Mouse (Mus musculus): ENCODE measurements around the gene Pef1.

Pef1 gene

GRCm38 (mm10) chr4:130140992-130141402 is 38.6 kb downstream of the Pef1 start:
- DNase-seq = no peak

- no peak for DNase-seq
These were observed 39.4 kb downstream of the Pef1 start for GRCm38 (mm10) chr4:130141786-130142185.

DNA sequence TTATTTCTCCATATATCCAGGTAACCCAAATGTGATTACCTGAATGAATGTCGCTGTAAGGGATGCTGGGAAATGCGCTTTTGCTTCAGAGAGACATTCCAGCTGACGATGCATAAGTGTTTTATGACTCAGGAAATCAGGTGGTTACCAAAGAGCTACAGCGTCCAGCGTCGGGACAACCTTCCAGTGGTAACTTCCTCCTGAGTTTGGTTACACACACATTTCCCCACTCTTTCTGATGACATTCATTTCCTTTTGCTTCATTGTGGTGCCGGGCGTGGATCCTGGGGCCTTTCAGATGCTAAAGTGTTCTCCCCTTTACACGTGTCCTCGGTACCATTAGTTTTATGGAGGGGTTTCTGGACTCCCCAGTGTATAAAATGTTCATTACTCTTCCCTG is 46.0 kb downstream of the Pef1 start:
- DNase-seq = no peak

GRCm38 (mm10) chr4:130154250-130154649 is 51.9 kb downstream of the Pef1 start:
- DNase-seq = no peak

- no peak for DNase-seq
These were observed 54.5 kb downstream of the Pef1 start for GRCm38 (mm10) chr4:130156812-130157371.

DNA sequence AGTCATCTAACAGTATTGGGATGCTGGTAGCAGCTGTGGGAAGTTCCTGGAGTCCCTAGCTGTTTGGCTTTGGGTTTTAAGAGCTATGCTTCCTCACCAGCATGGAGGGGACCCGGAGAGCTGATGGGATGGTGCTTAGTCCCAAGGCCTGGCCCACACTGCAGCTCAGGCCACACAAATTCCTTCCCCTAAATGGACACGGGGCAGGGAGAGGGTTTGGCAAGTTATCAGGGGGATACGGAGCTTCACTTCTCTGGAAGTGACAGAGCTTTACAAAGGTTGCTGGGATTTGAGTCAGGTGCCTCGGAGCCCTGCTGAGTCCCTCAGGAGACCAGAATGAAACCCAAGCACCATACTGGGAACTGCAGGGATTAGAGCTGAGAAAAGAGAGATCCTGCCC is 59.0 kb downstream of the Pef1 start:
- DNase-seq = no peak

DNA sequence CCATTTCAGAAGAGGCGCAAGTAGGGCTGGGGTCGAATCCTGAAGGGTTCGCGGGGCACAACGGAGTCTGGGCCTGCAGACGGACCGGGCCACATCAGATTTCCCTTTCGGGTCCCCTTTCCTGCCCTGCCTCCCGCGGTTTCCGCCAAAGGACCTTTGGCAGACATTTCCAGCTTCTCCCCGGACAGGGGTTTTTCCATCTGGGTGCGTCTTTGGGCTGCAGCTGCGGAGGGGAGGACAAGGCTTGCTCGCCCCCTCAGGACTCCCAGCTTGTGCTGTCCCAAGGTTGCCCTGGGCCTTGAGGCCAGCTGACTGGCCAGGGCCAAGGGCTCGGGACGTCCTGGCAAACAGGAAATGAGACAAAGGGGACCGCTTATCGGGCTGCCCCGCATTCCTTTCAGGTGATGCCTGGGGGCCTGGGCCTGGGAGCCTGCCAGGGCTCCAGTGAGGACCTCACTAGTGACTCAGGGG is 61.1 kb downstream of the Pef1 start:
- DNase-seq = no peak

DNA sequence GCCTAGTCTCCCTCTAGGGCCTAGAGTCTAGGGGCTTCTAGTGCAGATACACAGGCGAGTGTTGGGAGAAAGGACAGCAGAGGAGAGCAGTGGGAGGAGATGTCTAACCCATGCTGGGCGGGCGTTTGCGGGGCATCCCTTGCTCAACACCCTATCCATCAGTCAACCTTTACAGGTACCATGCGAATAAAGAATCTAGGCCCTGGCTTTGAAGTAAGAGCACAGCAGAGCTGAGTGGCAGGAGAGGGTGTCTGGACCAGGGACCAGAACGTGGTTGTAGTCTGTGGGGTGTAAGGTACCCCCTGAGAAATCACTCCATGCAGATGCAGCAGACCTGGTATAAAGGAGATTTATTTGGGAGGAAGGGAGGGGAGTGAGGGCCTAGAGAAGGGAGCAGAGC is 61.8 kb downstream of the Pef1 start:
- no peak for DNase-seq

- DNase-seq = no peak
These were observed 63.7 kb downstream of the Pef1 start for GRCm38 (mm10) chr4:130166061-130166460.

GRCm38 (mm10) chr4:130166592-130166991 is 64.2 kb downstream of the Pef1 start:
- no peak for DNase-seq

DNA sequence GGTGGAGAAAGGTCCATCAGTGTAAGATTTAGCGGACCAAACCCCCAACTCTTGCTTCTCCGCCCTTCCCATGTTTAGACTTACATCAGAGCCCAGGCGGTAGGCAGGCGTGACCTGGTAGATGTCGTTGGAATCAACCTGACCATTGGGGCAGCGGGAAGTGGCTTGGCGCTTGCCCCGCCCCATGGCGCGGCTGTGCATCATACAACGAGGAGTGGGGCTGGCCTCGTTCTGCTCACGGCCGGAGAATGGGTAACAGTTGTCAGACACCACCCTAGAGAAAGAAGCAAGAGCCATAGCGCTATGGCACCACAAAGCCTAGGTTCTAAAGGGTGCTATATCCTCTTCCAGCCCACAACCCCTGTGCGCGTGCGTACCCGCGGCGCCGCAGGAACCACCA is 65.0 kb downstream of the Pef1 start:
- no peak for DNase-seq

DNA sequence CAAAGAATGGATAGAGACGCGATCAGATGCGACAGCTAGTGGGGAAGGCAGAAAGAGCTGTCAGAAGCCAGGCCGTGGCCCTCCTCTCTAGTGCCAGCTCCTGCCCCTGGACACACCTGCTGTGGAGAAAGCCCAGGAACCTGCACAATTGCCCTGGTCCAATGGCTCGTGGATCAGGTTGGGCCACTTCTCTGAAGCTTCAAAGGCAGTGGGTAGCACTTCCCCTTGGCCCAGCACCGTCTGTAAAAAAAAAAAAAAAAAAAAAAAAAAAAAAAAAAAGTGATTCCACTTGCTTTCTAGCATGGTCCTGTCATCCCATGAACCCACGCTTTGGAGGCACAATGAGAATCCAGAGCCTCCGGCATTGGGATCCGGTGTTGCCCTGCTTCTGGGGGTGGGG is 65.5 kb downstream of the Pef1 start:
- no peak for DNase-seq

DNA sequence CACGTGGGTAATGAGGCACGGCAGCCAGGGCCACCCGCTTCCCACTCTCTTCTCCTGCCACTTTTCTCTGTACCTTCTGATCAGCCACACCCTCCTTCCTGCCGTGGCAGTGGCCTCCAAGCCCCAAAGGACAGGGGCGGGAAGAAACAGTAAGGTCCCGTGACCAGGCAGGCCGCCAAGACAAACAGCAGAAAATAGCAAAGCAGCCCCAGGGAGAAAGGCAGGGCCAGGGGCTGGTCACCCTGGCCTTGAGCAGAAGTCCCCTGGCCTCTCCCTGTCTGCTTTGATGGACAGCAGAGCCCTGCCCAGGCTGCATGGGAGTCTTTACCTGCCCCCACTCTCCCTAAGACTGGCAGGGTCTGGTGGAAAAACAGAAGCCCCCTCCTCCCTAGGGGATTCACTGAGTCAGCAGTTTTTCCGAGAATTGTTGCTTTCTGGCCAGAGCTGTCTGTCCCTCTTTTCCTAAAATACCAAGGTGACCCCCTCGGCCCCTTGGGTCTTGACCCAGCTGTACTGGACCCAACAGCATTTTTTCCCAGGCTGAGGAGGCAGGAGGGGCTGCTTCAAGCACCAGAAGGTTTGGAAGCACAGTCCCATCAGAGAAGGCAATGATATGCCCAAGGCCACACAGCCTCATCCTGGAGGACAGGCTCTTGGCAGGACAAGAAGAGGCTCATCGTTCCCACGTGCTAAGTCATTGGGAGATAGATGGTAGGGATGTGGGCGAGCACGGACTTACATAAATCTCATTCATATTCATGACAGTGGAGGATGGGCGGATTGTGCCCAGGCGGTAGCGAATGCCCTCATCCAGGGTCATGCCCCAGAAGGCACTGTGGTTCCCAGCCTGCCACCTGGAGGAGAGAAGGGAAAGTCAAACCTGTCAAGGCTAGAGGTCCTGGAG is 66.2 kb downstream of the Pef1 start:
- DNase-seq = no peak

- DNase-seq = no peak
These were observed 67.1 kb downstream of the Pef1 start for GRCm38 (mm10) chr4:130169411-130169971.

DNA sequence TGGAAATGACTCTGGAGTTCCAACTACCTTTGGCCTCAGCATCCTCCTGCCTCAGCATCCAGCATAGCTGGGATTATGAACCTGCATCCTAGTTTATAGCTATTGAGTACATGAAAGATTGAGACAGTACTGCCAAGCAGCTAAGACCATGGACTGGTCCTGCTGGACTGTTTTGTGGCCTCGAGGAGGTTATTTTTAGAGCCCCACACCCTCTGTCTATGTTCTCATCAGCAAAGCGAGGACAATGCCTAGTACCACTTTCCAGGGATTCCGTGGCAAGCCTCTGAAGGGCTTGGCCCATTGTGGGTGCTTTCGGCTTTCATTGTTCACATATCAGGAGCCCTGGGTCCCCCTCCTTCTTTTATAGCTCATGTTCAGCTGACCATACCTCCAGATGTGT is 68.0 kb downstream of the Pef1 start:
- no peak for DNase-seq

DNA sequence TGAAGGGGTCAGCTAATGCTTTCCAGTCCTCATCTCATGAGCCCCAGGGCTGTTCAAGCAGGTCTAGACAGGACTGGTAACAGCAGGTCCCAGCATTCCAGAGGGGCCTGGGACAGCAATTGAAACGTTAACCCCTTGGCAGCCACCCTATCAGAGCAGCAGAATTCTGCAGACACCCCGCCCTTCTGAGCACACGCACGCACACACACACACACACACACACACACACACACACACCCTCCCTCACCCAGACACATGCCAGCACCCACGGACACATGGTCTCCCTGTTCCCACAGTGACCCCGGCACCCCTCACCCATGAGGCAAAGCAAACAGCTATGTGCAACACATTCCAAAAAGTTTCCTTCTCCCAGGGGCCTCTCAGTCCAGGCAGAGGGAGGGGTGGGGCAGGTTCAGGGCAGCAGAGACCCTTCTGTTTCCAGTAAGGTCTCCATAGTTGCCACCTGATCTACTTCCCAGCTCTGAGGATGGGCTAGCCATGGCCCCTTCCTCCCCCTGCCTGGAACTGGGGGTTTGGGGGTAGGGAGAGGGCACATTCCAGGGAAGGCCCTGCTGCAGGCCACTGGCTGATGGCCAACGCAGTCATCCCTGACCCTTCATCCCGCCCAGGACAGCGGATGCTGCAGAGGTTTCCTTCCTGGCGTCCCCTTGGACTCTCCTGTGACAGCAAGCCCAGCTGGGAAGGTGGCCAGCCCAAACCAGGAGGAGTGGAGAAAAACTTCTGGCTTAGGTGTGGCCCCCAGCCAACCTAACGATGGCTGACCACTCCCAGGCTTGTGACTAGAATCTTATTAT is 69.8 kb downstream of the Pef1 start:
- no peak for DNase-seq

- DNase-seq = no peak
These were observed 70.9 kb downstream of the Pef1 start for GRCm38 (mm10) chr4:130173060-130173822.

- DNase-seq = no peak
These were observed 71.6 kb downstream of the Pef1 start for GRCm38 (mm10) chr4:130173911-130174311.

DNA sequence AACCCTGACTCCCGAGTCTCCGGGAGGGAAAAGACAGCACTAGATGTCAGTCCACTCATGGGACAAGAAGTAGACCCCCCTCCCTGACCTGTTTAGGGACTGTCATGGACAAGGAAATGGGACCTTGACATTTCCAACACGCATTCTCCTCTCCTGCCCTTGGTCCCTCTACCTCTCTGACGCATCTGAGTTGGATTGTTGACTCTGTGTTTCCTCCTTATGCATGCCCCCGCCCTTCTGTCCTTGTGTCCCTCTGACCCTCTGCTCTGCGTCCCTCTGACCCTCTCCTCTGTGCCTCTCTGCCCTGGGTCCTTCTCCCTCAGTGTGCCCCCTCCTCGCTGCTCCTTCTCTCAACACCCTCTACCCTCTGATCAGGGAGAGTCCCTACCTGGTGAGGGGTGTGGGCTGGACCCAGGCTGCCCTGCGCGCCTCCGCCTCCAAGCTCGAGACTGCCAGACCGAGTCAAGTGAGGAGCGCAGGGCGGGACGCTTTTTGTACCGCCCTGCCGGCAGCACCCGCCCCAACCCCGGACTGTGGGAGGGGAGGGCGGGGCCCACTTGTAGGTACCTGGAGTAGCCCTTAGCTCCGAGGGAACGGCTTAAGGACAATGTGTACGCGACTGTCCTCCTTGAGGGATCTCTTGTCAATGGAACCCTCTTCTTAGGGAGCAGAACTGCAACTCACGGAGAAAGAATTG is 72.1 kb downstream of the Pef1 start:
- no peak for DNase-seq

- DNase-seq = no peak
These were observed 72.8 kb downstream of the Pef1 start, which contains the start of gene Tinagl1 for GRCm38 (mm10) chr4:130175072-130175711. TSS of gene Tinagl1 (minus strand) at chr4:130175122.

GRCm38 (mm10) chr4:130176156-130176720 is 73.9 kb downstream of the Pef1 start:
- DNase-seq = no peak
